Mouse (Mus musculus): ENCODE measurements around the gene Laptm4a. TPM values are rescaled to one million over a fixed set of nuclear protein-coding genes. Genes with fewer than 3 reads are reported as not detected.

The Laptm4a gene
- polyA plus RNA-seq, 1 experiment from 2014 or later, result 313 TPM

- no peak overlapping the region for H3K4me3 ChIP-seq (ENCODE audit: low read length)
- H3K4me1 ChIP-seq (ENCODE audit: control insufficient read depth, insufficient read depth, low read length), result peaks cover 18% of the 10 kb centered on the region
- H3K36me3 ChIP-seq (ENCODE audit: control insufficient read depth, insufficient read depth), result no peaks in the 10 kb centered on the region
- no peak for ATAC-seq (replicated peaks; ENCODE audit: extremely low read depth, insufficient read depth, low FRiP score)
- no peaks in the 10 kb centered on the region for H3K9me3 ChIP-seq (replicated peaks; ENCODE audit: control insufficient read depth, low read length)
- H3K4me2 ChIP-seq (ENCODE audit: low read depth, low read length), result no peak overlapping the region
- H3K27ac ChIP-seq (ENCODE audit: low read length), result no peak overlapping the region
- H3K9ac ChIP-seq (ENCODE audit: low read length), result no peak overlapping the region
- 20% methylated on average over 4 of the region's 4 CpGs for WGBS
- H3K27me3 ChIP-seq (ENCODE audit: control insufficient read depth, insufficient read depth, low read length), result no peaks in the 10 kb centered on the region
Observed at GRCm38 (mm10) chr12:8900107-8900698, 21.3 kb upstream of the Laptm4a start.

- H3K36me3 ChIP-seq (ENCODE audit: control insufficient read depth, insufficient read depth), result no peaks in the 10 kb centered on the region
- H3K4me3 ChIP-seq (ENCODE audit: low read length), result no peak overlapping the region
- no peaks in the 10 kb centered on the region for H3K27me3 ChIP-seq (ENCODE audit: control insufficient read depth, insufficient read depth, low read length)
- H3K9ac ChIP-seq (ENCODE audit: low read length), result no peak overlapping the region
- 28% methylated on average over 5 of the region's 5 CpGs for WGBS
- no peak overlapping the region for H3K4me2 ChIP-seq (ENCODE audit: low read depth, low read length)
- H3K9me3 ChIP-seq (replicated peaks; ENCODE audit: control insufficient read depth, low read length), result no peaks in the 10 kb centered on the region
- no peak for ATAC-seq (replicated peaks; ENCODE audit: extremely low read depth, insufficient read depth, low FRiP score)
- H3K4me1 ChIP-seq (ENCODE audit: control insufficient read depth, insufficient read depth, low read length), result peaks cover 18% of the 10 kb centered on the region
- peak overlapping the region; percentile 30; the same call in 1 of the 2 replicates for H3K27ac ChIP-seq (ENCODE audit: low read length)
Observed at GRCm38 (mm10) chr12:8900919-8901663, 20.4 kb upstream of the Laptm4a start.

GRCm38 (mm10) chr12:8901934-8902333 is 19.5 kb upstream of the Laptm4a start:
- ATAC-seq (replicated peaks; ENCODE audit: extremely low read depth, insufficient read depth, low FRiP score), result no peak
- H3K27me3 ChIP-seq (ENCODE audit: control insufficient read depth, insufficient read depth, low read length), result no peaks in the 10 kb centered on the region
- no peaks in the 10 kb centered on the region for H3K36me3 ChIP-seq (ENCODE audit: control insufficient read depth, insufficient read depth)
- no peak overlapping the region for H3K4me3 ChIP-seq (ENCODE audit: low read length)
- no peak overlapping the region for H3K9ac ChIP-seq (ENCODE audit: low read length)
- H3K27ac ChIP-seq (ENCODE audit: low read length), result no peak overlapping the region
- H3K4me2 ChIP-seq (ENCODE audit: low read depth, low read length), result no peak overlapping the region
- H3K9me3 ChIP-seq (replicated peaks; ENCODE audit: control insufficient read depth, low read length), result no peaks in the 10 kb centered on the region
- H3K4me1 ChIP-seq (ENCODE audit: control insufficient read depth, insufficient read depth, low read length), result peaks cover 15% of the 10 kb centered on the region
- WGBS, result 27% methylated on average over 2 of the region's 2 CpGs

- Histone ChIP-seq H3K27me3 (ENCODE audit: control insufficient read depth, insufficient read depth, low read length) (no peaks in the 10 kb centered on the region), H3K4me1 (ENCODE audit: control insufficient read depth, insufficient read depth, low read length) (peaks cover 14% of the 10 kb centered on the region), H3K9ac (ENCODE audit: low read length) (no peak overlapping the region), H3K4me2 (ENCODE audit: low read depth, low read length) (no peak overlapping the region), H3K27ac (ENCODE audit: low read length) (no peak overlapping the region), H3K4me3 (ENCODE audit: low read length) (no peak overlapping the region), H3K36me3 (ENCODE audit: control insufficient read depth, insufficient read depth) (no peaks in the 10 kb centered on the region), H3K9me3 (replicated peaks; ENCODE audit: control insufficient read depth, low read length) (no peaks in the 10 kb centered on the region)
- 44% methylated on average over 3 of the region's 3 CpGs for WGBS
- ATAC-seq (replicated peaks; ENCODE audit: extremely low read depth, insufficient read depth, low FRiP score), result no peak
Observed at GRCm38 (mm10) chr12:8902479-8902878, 19.0 kb upstream of the Laptm4a start.

- H3K4me3 ChIP-seq (ENCODE audit: low read length), result no peak overlapping the region
- H3K36me3 ChIP-seq (ENCODE audit: control insufficient read depth, insufficient read depth), result no peaks in the 10 kb centered on the region
- no peaks in the 10 kb centered on the region for H3K27me3 ChIP-seq (ENCODE audit: control insufficient read depth, insufficient read depth, low read length)
- WGBS, result 27% methylated on average over 16 of the region's 16 CpGs
- ATAC-seq (replicated peaks; ENCODE audit: extremely low read depth, insufficient read depth, low FRiP score), result peak; percentile 63
- no peak overlapping the region for H3K4me2 ChIP-seq (ENCODE audit: low read depth, low read length)
- peak overlapping the region; percentile 2 for H3K27ac ChIP-seq (ENCODE audit: low read length)
- H3K9me3 ChIP-seq (replicated peaks; ENCODE audit: control insufficient read depth, low read length), result no peaks in the 10 kb centered on the region
- H3K4me1 ChIP-seq (ENCODE audit: control insufficient read depth, insufficient read depth, low read length), result peaks cover 23% of the 10 kb centered on the region
- peak overlapping the region; percentile 55 for H3K9ac ChIP-seq (ENCODE audit: low read length)
Observed at GRCm38 (mm10) chr12:8912860-8913685, 8.4 kb upstream of the Laptm4a start.

- Histone ChIP-seq H3K4me2 (ENCODE audit: low read depth, low read length) (no peak overlapping the region), H3K27ac (ENCODE audit: low read length) (peak overlapping the region; percentile 35), H3K36me3 (ENCODE audit: control insufficient read depth, insufficient read depth) (no peaks in the 10 kb centered on the region), H3K4me3 (ENCODE audit: low read length) (no peak overlapping the region), H3K27me3 (ENCODE audit: control insufficient read depth, insufficient read depth, low read length) (no peaks in the 10 kb centered on the region), H3K4me1 (ENCODE audit: control insufficient read depth, insufficient read depth, low read length) (peaks cover 23% of the 10 kb centered on the region), H3K9me3 (replicated peaks; ENCODE audit: control insufficient read depth, low read length) (no peaks in the 10 kb centered on the region), H3K9ac (ENCODE audit: low read length) (no peak overlapping the region)
- ATAC-seq (replicated peaks; ENCODE audit: extremely low read depth, insufficient read depth, low FRiP score), result no peak
- WGBS, result 67% methylated on average over 9 of the region's 9 CpGs
Observed at GRCm38 (mm10) chr12:8913701-8914340, 7.6 kb upstream of the Laptm4a start.

- 30% methylated on average over 5 of the region's 5 CpGs for WGBS
Observed at GRCm38 (mm10) chr12:8916378-8916777, 5.1 kb upstream of the Laptm4a start.

GRCm38 (mm10) chr12:8919231-8919630 is 2.2 kb upstream of the Laptm4a start:
- peaks cover 27% of the 10 kb centered on the region for H3K4me1 ChIP-seq (ENCODE audit: control insufficient read depth, insufficient read depth, low read length)
- no peaks in the 10 kb centered on the region for H3K36me3 ChIP-seq (ENCODE audit: control insufficient read depth, insufficient read depth)
- H3K27me3 ChIP-seq (ENCODE audit: control insufficient read depth, insufficient read depth, low read length), result no peaks in the 10 kb centered on the region
- no peaks in the 10 kb centered on the region for H3K9me3 ChIP-seq (replicated peaks; ENCODE audit: control insufficient read depth, low read length)
- ATAC-seq (replicated peaks; ENCODE audit: extremely low read depth, insufficient read depth, low FRiP score), result no peak
- WGBS, result 91% methylated on average over 3 of the region's 3 CpGs
- H3K9ac ChIP-seq (ENCODE audit: low read length), result no peak overlapping the region
- no peak overlapping the region for H3K4me3 ChIP-seq (ENCODE audit: low read length)
- H3K27ac ChIP-seq (ENCODE audit: low read length), result no peak overlapping the region
- no peak overlapping the region for H3K4me2 ChIP-seq (ENCODE audit: low read depth, low read length)

More at GRCm38 (mm10) chr12:8916378-8916777, 5.1 kb upstream of the Laptm4a start:
- Histone ChIP-seq H3K4me1 (ENCODE audit: control insufficient read depth, insufficient read depth, low read length) (peaks cover 30% of the 10 kb centered on the region), H3K9ac (ENCODE audit: low read length) (peak overlapping the region; percentile 26; the same call in 1 of the 2 replicates), H3K36me3 (ENCODE audit: control insufficient read depth, insufficient read depth) (no peaks in the 10 kb centered on the region), H3K27ac (ENCODE audit: low read length) (peak overlapping the region; percentile 19), H3K27me3 (ENCODE audit: control insufficient read depth, insufficient read depth, low read length) (no peaks in the 10 kb centered on the region), H3K9me3 (replicated peaks; ENCODE audit: control insufficient read depth, low read length) (no peaks in the 10 kb centered on the region), H3K4me2 (ENCODE audit: low read depth, low read length) (no peak overlapping the region), H3K4me3 (ENCODE audit: low read length) (no peak overlapping the region)
- ATAC-seq (replicated peaks; ENCODE audit: extremely low read depth, insufficient read depth, low FRiP score), result 0 out of 2 replicates have a peak, but pooled peaks have one; percentile 19

All from heart, embryonic 16.5 days (tissue).